Mouse (Mus musculus): ENCODE data around the gene Tnip1.

- TF ChIP-seq CTCF (IDR thresholded peaks at IDR 0.05), result no peak
- TF ChIP-seq EP300 (IDR thresholded peaks at IDR 0.05), result no peak
Observed at GRCm38 (mm10) chr11:54921798-54922197, 40.9 kb downstream of the Tnip1 start.

Data from lung, postnatal 0 days (tissue).